Mouse (Mus musculus) kidney, embryonic 14.5 days (tissue): ENCODE results near the gene P2ry2. TPM values are rescaled to one million over a fixed set of nuclear protein-coding genes. Genes with fewer than 3 reads are reported as not detected.
A peak's percentile ranks its signal among the peaks of the same experiment; 100 is the strongest.

ENCODE experiments used
- ATAC-seq: fragments of 200-750 bp; cut with Nextera tagmentation; 2 replicates; pipeline ENCODE4 v1.8.0; 2017; ENCODE audit warnings: moderate number of reproducible peaks, mild to moderate bottlenecking, moderate TSS enrichment, moderate library complexity; ENCODE audit not compliant: low FRiP score, low TSS enrichment
- H3K27ac ChIP-seq: fragments of 300-500 bp; sonication (generic); 2 replicates; pipeline ENCODE4 v1.5.1; 2014; ENCODE audit warnings: low read depth, mild to moderate bottlenecking, low read length, moderate library complexity, mixed read lengths
- H3K27me3 ChIP-seq: fragments of 300-500 bp; sonication (generic); 2 replicates; pipeline ENCODE4 v1.6.1; 2014; ENCODE audit warnings: mild to moderate bottlenecking, low read length; ENCODE audit not compliant: control insufficient read depth, insufficient read depth
- H3K36me3 ChIP-seq: fragments of 300-500 bp; sonication (generic); 2 replicates; pipeline ENCODE4 v1.6.1; 2014; ENCODE audit warnings: low read length, mixed read lengths; ENCODE audit not compliant: control insufficient read depth, insufficient read depth
- H3K4me1 ChIP-seq: fragments of 300-500 bp; sonication (generic); 2 replicates; pipeline ENCODE4 v1.6.1; 2014; ENCODE audit warnings: low read length, mixed read lengths; ENCODE audit not compliant: control insufficient read depth, insufficient read depth
- H3K4me2 ChIP-seq: fragments of 300-500 bp; sonication (generic); replicated peaks from 2 replicates; pipeline ENCODE4 v1.6.1; 2014; ENCODE audit warnings: low read depth, mild to moderate bottlenecking, low read length
- H3K4me3 ChIP-seq: fragments of 300-500 bp; sonication (generic); 2 replicates; pipeline ENCODE4 v1.5.1; 2014; ENCODE audit warnings: mild to moderate bottlenecking, low read length
- H3K9ac ChIP-seq: fragments of 300-500 bp; sonication (generic); 2 replicates; pipeline ENCODE4 v1.6.1; 2014; ENCODE audit warnings: low read depth, mild to moderate bottlenecking, low read length, moderate library complexity
- H3K9me3 ChIP-seq: fragments of 300-500 bp; sonication (generic); 2 replicates; pipeline ENCODE4 v1.6.1; 2016; ENCODE audit warnings: low read length; ENCODE audit not compliant: control insufficient read depth
- WGBS: fragments of 180-500 bp; shearing (Covaris S2); extraction: QIAGEN DNeasy Blood & Tissue Kit; methylation state at CpG from one replicate; pipeline ENCODE4 v1.1.7; 2014; 5-methylcytosine and 5-hydroxymethylcytosine counted together
- polyA plus RNA-seq: library from polyadenylated mRNA; unstranded; fragments of >200 nt; fragmentation: Nextera tagmentation; extraction: Ambion mirVana; gene quantifications from 2 replicates; pipeline ENCODE4 v1.2.1, GENCODE M21; 2014

The P2ry2 gene
- polyA plus RNA-seq, 1 experiment from 2014 or later = 0.72 TPM

GRCm38 (mm10) chr7:100997951-100998577 lies 14.6 kb downstream of the P2ry2 start:
- Histone ChIP-seq H3K4me1 (no peaks in the 10 kb centered on the region), H3K36me3 (no peaks in the 10 kb centered on the region), H3K9ac (no peak overlapping the region), H3K4me3 (no peak overlapping the region), H3K27me3 (no peaks in the 10 kb centered on the region), H3K27ac (no peak overlapping the region), H3K4me2 (no peak overlapping the region), H3K9me3 (no peaks in the 10 kb centered on the region)
- 88% methylated on average over 31 of the region's 31 CpGs for WGBS
- ATAC-seq = no peak

- no peak overlapping the region for H3K9ac ChIP-seq
- H3K36me3 ChIP-seq = no peaks in the 10 kb centered on the region
- H3K4me2 ChIP-seq = no peak overlapping the region
- no peaks in the 10 kb centered on the region for H3K27me3 ChIP-seq
- no peak for ATAC-seq
- H3K9me3 ChIP-seq = no peaks in the 10 kb centered on the region
- 38% methylated on average over 1 of the region's 1 CpGs for WGBS
- H3K27ac ChIP-seq = no peak overlapping the region
- H3K4me3 ChIP-seq = no peak overlapping the region
- no peaks in the 10 kb centered on the region for H3K4me1 ChIP-seq
Observed at GRCm38 (mm10) chr7:100997215-100997614, 15.5 kb downstream of the P2ry2 start.

- no peaks in the 10 kb centered on the region for H3K4me1 ChIP-seq
- no peak for ATAC-seq
- no peak overlapping the region for H3K27ac ChIP-seq
- H3K9me3 ChIP-seq = no peaks in the 10 kb centered on the region
- H3K36me3 ChIP-seq = no peaks in the 10 kb centered on the region
- H3K27me3 ChIP-seq = no peaks in the 10 kb centered on the region
- 86% methylated on average over 3 of the region's 3 CpGs for WGBS
- no peak overlapping the region for H3K9ac ChIP-seq
- H3K4me2 ChIP-seq = no peak overlapping the region
- no peak overlapping the region for H3K4me3 ChIP-seq
Observed at GRCm38 (mm10) chr7:100995951-100996350, 16.7 kb downstream of the P2ry2 start.

GRCm38 (mm10) chr7:100995260-100995864 lies 17.3 kb downstream of the P2ry2 start:
- WGBS = 90% methylated on average over 7 of the region's 7 CpGs

GRCm38 (mm10) chr7:100993166-100993565 lies 19.5 kb downstream of the P2ry2 start:
- H3K9ac ChIP-seq = no peak overlapping the region
- WGBS = 70% methylated on average over 4 of the region's 4 CpGs
- no peak overlapping the region for H3K27ac ChIP-seq
- H3K36me3 ChIP-seq = no peaks in the 10 kb centered on the region
- ATAC-seq = no peak
- H3K27me3 ChIP-seq = no peaks in the 10 kb centered on the region
- H3K4me3 ChIP-seq = no peak overlapping the region
- no peaks in the 10 kb centered on the region for H3K4me1 ChIP-seq
- H3K4me2 ChIP-seq = no peak overlapping the region
- no peaks in the 10 kb centered on the region for H3K9me3 ChIP-seq

More at GRCm38 (mm10) chr7:100995260-100995864, 17.3 kb downstream of the P2ry2 start:
- no peaks in the 10 kb centered on the region for H3K36me3 ChIP-seq
- H3K4me1 ChIP-seq = no peaks in the 10 kb centered on the region
- H3K4me3 ChIP-seq = no peak overlapping the region
- H3K9ac ChIP-seq = no peak overlapping the region
- H3K27me3 ChIP-seq = no peaks in the 10 kb centered on the region
- H3K4me2 ChIP-seq = no peak overlapping the region
- H3K9me3 ChIP-seq = no peaks in the 10 kb centered on the region
- H3K27ac ChIP-seq = no peak overlapping the region
- ATAC-seq = no peak

GRCm38 (mm10) chr7:100991972-100992371 lies 20.7 kb downstream of the P2ry2 start:
- Histone ChIP-seq H3K27me3 (no peaks in the 10 kb centered on the region), H3K9ac (no peak overlapping the region), H3K4me3 (no peak overlapping the region), H3K9me3 (no peaks in the 10 kb centered on the region), H3K27ac (no peak overlapping the region), H3K36me3 (no peaks in the 10 kb centered on the region), H3K4me1 (no peaks in the 10 kb centered on the region), H3K4me2 (no peak overlapping the region)
- WGBS = 87% methylated on average over 3 of the region's 3 CpGs
- ATAC-seq = no peak

- WGBS = 44% methylated on average over 9 of the region's 9 CpGs
Observed at GRCm38 (mm10) chr7:100990636-100991311, 21.9 kb downstream of the P2ry2 start.

GRCm38 (mm10) chr7:100988092-100988491 lies 24.6 kb downstream of the P2ry2 start:
- H3K9ac ChIP-seq = no peak overlapping the region
- no peak overlapping the region for H3K4me3 ChIP-seq
- H3K36me3 ChIP-seq = no peaks in the 10 kb centered on the region
- H3K4me2 ChIP-seq = no peak overlapping the region
- H3K9me3 ChIP-seq = no peaks in the 10 kb centered on the region
- no peak overlapping the region for H3K27ac ChIP-seq
- H3K4me1 ChIP-seq = peaks cover 10% of the 10 kb centered on the region; the same call in 1 of the 2 replicates
- 15% methylated on average over 9 of the region's 9 CpGs for WGBS
- H3K27me3 ChIP-seq = no peaks in the 10 kb centered on the region
- ATAC-seq = peak; percentile 73

More at GRCm38 (mm10) chr7:100990636-100991311, 21.9 kb downstream of the P2ry2 start:
- Histone ChIP-seq H3K4me3 (no peak overlapping the region), H3K36me3 (no peaks in the 10 kb centered on the region), H3K4me1 (no peaks in the 10 kb centered on the region), H3K4me2 (no peak overlapping the region), H3K27ac (no peak overlapping the region), H3K9ac (no peak overlapping the region), H3K27me3 (no peaks in the 10 kb centered on the region), H3K9me3 (no peaks in the 10 kb centered on the region)
- no peak for ATAC-seq
